Mouse (Mus musculus) CH12.LX (cell line): Measurements from ENCODE around the gene Pdcd6. TPM values are rescaled to one million over a fixed set of nuclear protein-coding genes. Genes with fewer than 3 reads are reported as not detected.

Experiments used
- DNase-seq: peaks from one replicate; pipeline ENCODE4 v3.0.0-alpha.2; 2013; ENCODE audit errors: extremely low read depth
- H3K27ac ChIP-seq: 2 replicates; pipeline ENCODE4 v1.5.1; 2012; ENCODE audit warnings: low read depth, mild to moderate bottlenecking, control low read depth, moderate library complexity; ENCODE audit not compliant: insufficient read depth
- H3K27me3 ChIP-seq: replicated peaks from 2 replicates; pipeline ENCODE3; 2012; ENCODE audit warnings: inconsistent platforms
- H3K36me3 ChIP-seq, 2 experiments: replicated peaks in 1 of 2; 2 replicates each; pipeline versions ENCODE3 to v1.6.1; 2012; ENCODE audit warnings: inconsistent platforms in 1 of 2, low read length in 1 of 2, mild to moderate bottlenecking in 1 of 2, mixed read lengths in 1 of 2, moderate library complexity in 1 of 2; ENCODE audit not compliant: control insufficient read depth in 1 of 2, insufficient read depth in 1 of 2
- H3K4me1 ChIP-seq, 2 experiments: 2 replicates each; pipeline ENCODE4 v1.6.1; 2012; ENCODE audit warnings: inconsistent platforms in 1 of 2, moderate library complexity in 1 of 2; ENCODE audit not compliant: insufficient read depth in 2 of 2, control insufficient read depth in 1 of 2
- H3K4me2 ChIP-seq: 2 replicates; pipeline ENCODE4 v1.6.1; 2012; ENCODE audit warnings: low read depth, mild to moderate bottlenecking, control low read depth; ENCODE audit not compliant: poor library complexity, insufficient read depth, severe bottlenecking
- H3K4me3 ChIP-seq, 3 experiments: fragments of 150-350 bp in 1 of 3; sonication (generic) in 1 of 3; replicated peaks in 1 of 3; 2 replicates each; pipeline versions ENCODE3 to v1.5.1; 2011 to 2012; ENCODE audit warnings: low read depth in 2 of 3, low read length in 2 of 3, mild to moderate bottlenecking in 2 of 3, moderate library complexity in 2 of 3, control low read depth in 1 of 3, improper control_type of control experiment in 1 of 3, inconsistent platforms in 1 of 3, mixed read lengths in 1 of 3; ENCODE audit not compliant: poor library complexity in 1 of 3
- H3K79me2 ChIP-seq: replicated peaks from 2 replicates; pipeline ENCODE4 v1.6.1; 2012; ENCODE audit warnings: mild to moderate bottlenecking, moderate library complexity; ENCODE audit not compliant: control insufficient read depth, poor library complexity, insufficient read depth, severe bottlenecking; ENCODE audit errors: extremely low read depth
- H3K9ac ChIP-seq: 2 replicates; pipeline ENCODE4 v1.6.1; 2012; ENCODE audit warnings: low read depth, mild to moderate bottlenecking, control low read depth, moderate library complexity; ENCODE audit not compliant: insufficient read depth
- H3K9me3 ChIP-seq: replicated peaks from 2 replicates; pipeline ENCODE3; 2012; ENCODE audit warnings: low read length, inconsistent platforms, mixed read lengths
- BHLHE40 ChIP-seq: IDR thresholded peaks from 2 replicates; pipeline ENCODE4 v1.6.1; 2011; ENCODE audit warnings: mild to moderate bottlenecking, low read depth, low read length, improper control_type of control experiment
- ELF1 ChIP-seq: IDR thresholded peaks from 2 replicates; pipeline ENCODE4 v1.6.1; 2014; ENCODE audit warnings: low read depth, mild to moderate bottlenecking, inconsistent platforms, low read length, improper control_type of control experiment
- EP300 ChIP-seq: IDR thresholded peaks from 2 replicates; pipeline ENCODE4 v1.6.1; 2011; ENCODE audit warnings: low read length, improper control_type of control experiment
- ETS1 ChIP-seq: conservative IDR thresholded peaks from 2 replicates; pipeline ENCODE4 v1.6.1; 2012; ENCODE audit warnings: low read depth, mild to moderate bottlenecking, inconsistent platforms, low read length, improper control_type of control experiment, moderate library complexity
- GABPA ChIP-seq: IDR thresholded peaks from 2 replicates; pipeline ENCODE4 v1.6.1; 2012; ENCODE audit warnings: low read depth, low read length, improper control_type of control experiment, inconsistent platforms; ENCODE audit not compliant: insufficient replicate concordance
- JUN ChIP-seq: IDR thresholded peaks from 2 replicates; pipeline ENCODE4 v1.6.1; 2011; ENCODE audit warnings: low read depth, mild to moderate bottlenecking, low read length, improper control_type of control experiment, moderate library complexity; ENCODE audit not compliant: insufficient read depth
- JUND ChIP-seq: conservative IDR thresholded peaks from 2 replicates; pipeline ENCODE4 v1.6.1; 2011; ENCODE audit warnings: low read depth, low read length, improper control_type of control experiment
- MAFK ChIP-seq: IDR thresholded peaks from 2 replicates; pipeline ENCODE4 v1.6.1; 2011; ENCODE audit warnings: low read length, improper control_type of control experiment; ENCODE audit not compliant: insufficient replicate concordance
- MAX ChIP-seq: IDR thresholded peaks from 2 replicates; pipeline ENCODE4 v1.6.1; 2011; ENCODE audit warnings: low read length, improper control_type of control experiment
- MXI1 ChIP-seq: IDR thresholded peaks from 2 replicates; pipeline ENCODE4 v1.6.1; 2011; ENCODE audit warnings: mild to moderate bottlenecking, low read depth, low read length, improper control_type of control experiment
- MYC ChIP-seq: IDR thresholded peaks from 2 replicates; pipeline ENCODE4 v1.6.1; 2011; ENCODE audit warnings: low read depth, mild to moderate bottlenecking, improper control_type of control experiment, low read length
- NRF1 ChIP-seq: IDR thresholded peaks from 2 replicates; pipeline ENCODE4 v1.6.1; 2014; ENCODE audit warnings: low read depth, mild to moderate bottlenecking, inconsistent platforms, low read length, improper control_type of control experiment, moderate library complexity
- POLR2A ChIP-seq: IDR thresholded peaks from 2 replicates; pipeline ENCODE4 v1.6.1; 2011; ENCODE audit warnings: low read depth, mild to moderate bottlenecking, improper control_type of control experiment, low read length
- POLR2AphosphoS2 ChIP-seq: IDR thresholded peaks from 2 replicates; pipeline ENCODE4 v1.6.1; 2011; ENCODE audit warnings: low read depth, low read length, improper control_type of control experiment
- SIN3A ChIP-seq: IDR thresholded peaks from 2 replicates; pipeline ENCODE4 v1.6.1; 2012; ENCODE audit warnings: low read length, improper control_type of control experiment, inconsistent platforms
- SMC3 ChIP-seq: IDR thresholded peaks from 2 replicates; pipeline ENCODE4 v1.6.1; 2011; ENCODE audit warnings: low read depth, low read length, improper control_type of control experiment
- USF1 ChIP-seq: IDR thresholded peaks from 2 replicates; pipeline ENCODE4 v1.6.1; 2014; ENCODE audit warnings: low read depth, mild to moderate bottlenecking, inconsistent platforms, low read length, improper control_type of control experiment
- USF2 ChIP-seq: conservative IDR thresholded peaks from 2 replicates; pipeline ENCODE4 v1.6.1; 2011; ENCODE audit warnings: low read depth, low read length, improper control_type of control experiment
- ZKSCAN1 ChIP-seq: IDR thresholded peaks from 2 replicates; pipeline ENCODE4 v1.6.1; 2012; ENCODE audit warnings: low read depth, inconsistent platforms, low read length, improper control_type of control experiment, borderline replicate concordance
- dilution Hi-C: fragments of 300-500 bp; cut with MboI; formaldehyde crosslinking; loops from 2 replicates; pipeline ENCODE4 v1.14.3; 2020; ENCODE audit warnings: low sequenced_read_pairs; ENCODE audit not compliant: extremely low pct_unique_long_range_greater_than_20kb, extremely low pct_ligation_motif_present
- in situ Hi-C: fragments of 300-500 bp; cut with MboI; formaldehyde crosslinking; loops from 3 replicates; pipeline ENCODE4 v1.14.3; 2019; ENCODE audit warnings: low sequenced_read_pairs, low pct_ligation_motif_present, low pct_unique_long_range_greater_than_20kb, mixed read lengths
- polyA plus RNA-seq: library from polyadenylated mRNA; unstranded; fragments of >175 nt; gene quantifications from 2 replicates; pipeline ENCODE4 v1.2.1, GENCODE M21; 2012; ENCODE audit warnings: low read depth; ENCODE audit not compliant: insufficient read length
- total RNA-seq, 2 experiments: library from RNA; depleted of rRNA; stranded (reverse); fragments of 300-350 nt in 1 of 2; fragments of >200 nt in 1 of 2; gene quantifications; 2 replicates each; pipeline ENCODE4 v1.2.3; 2012 to 2014

The Pdcd6 gene
- total and polyA plus RNA-seq, 3 experiments, result 124 to 213 (median 136) TPM

GRCm38 (mm10) chr13:74289646-74290045, 27.7 kb downstream of the Pdcd6 start:
- Histone ChIP-seq H3K79me2 (no peaks in the 10 kb centered on the region), H3K4me3 (no peak overlapping the region), H3K27me3 (no peaks in the 10 kb centered on the region), H3K4me1 (peaks cover 0 to 2% of the 10 kb centered on the region in 2 experiments; a peak in 1 of 4 replicates), H3K9me3 (no peaks in the 10 kb centered on the region), H3K4me2 (no peak overlapping the region), H3K27ac (no peak overlapping the region), H3K36me3 (no peaks in the 10 kb centered on the region), H3K9ac (no peak overlapping the region)
- dilution Hi-C loops (no loop called here), in situ Hi-C loops (loop anchor here (10.0 kb wide), 1 partner anchor 195 kb away; no protein-coding TSS in a partner anchor)
- DNase-seq, result no peak
- TF ChIP-seq JUND, result no peak
- no peak for TF ChIP-seq USF1
- no peak for TF ChIP-seq MYC
- no peak for TF ChIP-seq SMC3
- TF ChIP-seq POLR2A, result no peak
- TF ChIP-seq JUN, result no peak
- no peak for TF ChIP-seq EP300
- no peak for TF ChIP-seq USF2
- TF ChIP-seq GABPA, result no peak
- TF ChIP-seq MXI1, result no peak
- no peak for TF ChIP-seq SIN3A
- no peak for TF ChIP-seq POLR2AphosphoS2
- TF ChIP-seq ELF1, result no peak
- TF ChIP-seq MAX, result no peak
- TF ChIP-seq BHLHE40, result no peak
- TF ChIP-seq MAFK, result no peak

- Histone ChIP-seq H3K4me3 (no peak overlapping the region), H3K9ac (no peak overlapping the region), H3K27me3 (no peaks in the 10 kb centered on the region), H3K27ac (no peak overlapping the region), H3K36me3 (no peaks in the 10 kb centered on the region), H3K9me3 (no peaks in the 10 kb centered on the region), H3K79me2 (no peaks in the 10 kb centered on the region), H3K4me2 (no peak overlapping the region), H3K4me1 (peaks cover 0 to 2% of the 10 kb centered on the region in 2 experiments; a peak in 1 of 4 replicates)
- in situ Hi-C loops, result no loop called here
- dilution Hi-C loops, result no loop called here
- TF ChIP-seq ZKSCAN1 (no peak), ETS1 (no peak), NRF1 (no peak), USF1 (no peak), POLR2AphosphoS2 (no peak)
- DNase-seq, result no peak
Measured at GRCm38 (mm10) chr13:74282299-74282698, 35.1 kb downstream of the Pdcd6 start.
